Mouse (Mus musculus) megakaryocyte, embryonic 14.5 days (primary cell): Measurements from ENCODE around the gene Aldh1l1.

ENCODE experiments used
- FLI1 ChIP-seq: IDR thresholded peaks from 2 replicates; pipeline ENCODE4 v1.6.1; 2012; ENCODE audit warnings: low read length, inconsistent platforms, mixed read lengths
- GATA1 ChIP-seq: IDR thresholded peaks from 3 replicates; pipeline ENCODE4 v1.6.1; 2012; ENCODE audit warnings: mixed read lengths, low read length, inconsistent platforms, borderline replicate concordance

- no peak for TF ChIP-seq GATA1
- no peak for TF ChIP-seq FLI1
Observed at GRCm38 (mm10) chr6:90619936-90620335, 133.7 kb downstream of the Aldh1l1 start.
